Mouse (Mus musculus): ENCODE measurements around the gene Rab17.

Gene Rab17

DNA sequence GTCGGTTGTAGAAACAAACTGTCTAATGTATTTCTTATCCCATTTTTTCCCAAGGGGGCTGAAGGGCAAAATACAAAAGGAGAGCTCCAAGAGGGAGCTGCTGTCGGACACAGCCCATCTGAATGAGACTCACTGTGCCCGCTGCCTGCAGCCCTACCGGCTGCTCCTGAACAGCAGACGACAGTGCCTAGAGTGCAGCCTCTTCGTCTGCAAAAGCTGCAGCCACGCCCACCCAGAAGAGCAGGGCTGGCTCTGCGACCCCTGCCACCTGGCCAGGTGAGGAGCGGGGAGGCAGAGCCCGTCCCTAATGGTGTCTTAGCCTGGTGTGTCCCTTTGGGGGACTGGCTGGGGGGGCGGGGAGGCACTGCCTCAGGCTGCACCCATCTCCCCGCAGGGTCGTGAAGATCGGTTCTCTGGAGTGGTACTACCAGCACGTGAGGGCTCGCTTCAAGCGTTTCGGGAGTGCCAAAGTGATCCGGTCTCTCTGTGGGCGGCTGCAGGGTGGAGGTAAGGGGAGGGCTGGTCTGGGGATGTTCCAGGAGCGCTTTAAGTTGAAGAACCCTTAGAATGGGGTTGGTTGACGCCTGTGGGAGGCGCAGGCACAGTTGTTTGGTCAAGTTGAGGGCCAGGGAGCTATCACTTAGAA, 41.4 kb downstream of the Rab17 start:
- DNase-seq, result peak in 1 of 2 experiments; percentile 18

DNA sequence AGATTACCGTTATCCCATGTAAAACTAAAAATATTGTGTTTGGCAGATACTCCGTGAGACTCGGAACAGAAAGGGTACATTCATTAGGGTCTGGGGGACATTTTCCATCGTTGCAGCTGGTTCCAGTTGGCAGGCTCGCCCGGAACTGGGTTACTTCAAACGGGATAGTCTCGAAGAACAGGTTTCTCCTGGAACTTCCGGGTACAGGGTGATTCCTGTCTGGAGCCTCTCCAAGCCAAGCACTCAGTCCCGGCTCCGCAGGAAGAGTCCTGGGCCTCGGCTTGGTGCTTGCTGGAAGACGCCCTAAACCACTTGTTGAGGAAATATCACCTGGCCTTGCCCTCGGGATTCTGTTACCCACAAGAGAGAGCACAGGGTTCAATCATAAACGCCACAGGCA, 42.2 kb downstream of the Rab17 start:
- peak; percentile 77 to 86 for DNase-seq

DNA sequence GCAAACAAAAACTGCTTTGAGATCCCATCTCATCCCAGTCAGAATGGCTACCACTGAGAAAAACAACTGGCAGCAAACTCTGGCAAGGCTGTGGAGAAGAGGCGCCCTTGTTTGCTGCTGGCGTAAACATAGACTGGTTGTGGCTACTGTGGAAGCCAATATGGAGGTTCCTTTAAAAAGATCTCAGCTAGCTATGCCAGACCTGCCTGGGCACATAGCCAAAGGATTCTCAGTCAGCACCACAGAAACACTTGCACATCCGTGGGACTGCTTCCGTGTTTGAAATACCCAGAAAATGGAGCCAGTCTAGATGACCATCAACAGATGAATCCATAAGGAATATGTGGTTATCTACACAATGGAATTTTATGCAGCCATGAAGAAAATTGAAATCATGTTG, 43.4 kb downstream of the Rab17 start:
- DNase-seq, result no peak

DNA sequence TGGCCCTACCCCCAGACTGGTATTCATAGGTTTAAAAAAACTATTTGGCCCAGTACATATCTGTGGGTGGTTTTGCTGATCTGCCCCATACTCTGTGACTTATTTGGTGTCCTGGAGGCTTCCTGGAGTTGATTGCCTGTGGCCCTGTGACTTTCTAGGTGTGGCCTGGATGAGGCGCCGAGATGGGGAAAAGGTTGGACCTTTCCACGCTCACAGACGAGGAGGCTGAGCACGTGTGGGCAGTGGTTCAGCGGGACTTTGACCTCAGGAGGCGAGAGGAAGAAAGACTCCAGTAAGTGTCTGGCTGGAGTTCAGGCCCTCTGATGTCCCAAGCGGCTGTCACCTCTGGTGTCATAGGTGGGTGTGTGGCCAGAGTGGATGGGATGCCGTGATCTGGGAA, 47.8 kb downstream of the Rab17 start:
- DNase-seq, result no peak

DNA sequence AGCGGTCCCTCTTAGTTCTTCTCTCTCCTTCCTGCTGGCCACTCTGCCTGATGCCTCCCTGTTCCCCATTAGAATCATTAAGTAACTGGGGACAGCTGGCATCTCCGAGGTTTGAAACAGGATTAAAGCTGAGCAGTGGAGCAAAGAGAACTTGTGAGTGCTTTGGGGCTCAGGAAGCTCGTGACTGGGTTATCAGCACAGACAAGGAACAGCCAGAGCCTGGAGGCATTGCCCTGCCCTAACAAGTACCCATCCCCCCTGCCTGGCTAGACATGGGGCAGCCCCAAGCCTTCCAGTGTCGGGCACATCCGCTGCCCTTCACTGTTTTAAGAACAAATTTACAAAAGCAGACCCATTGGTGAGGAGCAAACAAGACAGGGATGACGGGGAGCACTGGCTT, 52.0 kb downstream of the Rab17 start:
- no peak for DNase-seq

DNA sequence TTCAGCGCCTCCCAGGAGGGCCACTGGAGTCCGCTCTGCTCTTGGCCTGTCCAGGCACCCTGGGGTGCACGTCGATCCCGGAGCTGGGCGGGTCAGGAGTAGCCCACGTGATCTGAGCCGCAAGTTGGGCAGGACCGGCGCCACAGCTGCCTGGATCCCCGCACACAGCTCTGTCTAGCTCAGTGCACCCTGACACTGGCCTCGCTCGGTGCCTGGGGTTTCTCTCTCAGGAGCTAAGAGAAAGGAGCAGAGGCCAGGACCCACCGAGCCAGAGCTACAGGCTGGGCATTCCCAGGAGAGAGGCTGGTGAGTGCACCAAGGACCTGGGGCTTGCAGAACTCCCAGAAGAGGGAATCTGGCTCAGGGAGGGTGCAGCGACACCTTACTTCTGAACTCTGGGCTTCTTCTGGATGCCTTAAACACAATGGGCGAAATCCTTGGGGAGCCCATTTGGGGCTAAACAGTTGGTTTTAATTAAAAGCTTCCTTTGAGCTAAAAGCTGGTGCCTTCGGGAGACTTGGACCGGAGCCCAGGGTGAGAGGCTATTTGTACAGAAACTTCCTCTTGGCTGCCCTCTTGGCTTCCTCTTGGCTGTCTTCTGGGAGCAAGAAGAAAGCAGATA, 54.4 kb downstream of the Rab17 start, which contains the start of gene Mlph:
Gene Mlph (plus strand): TSS at position 138 of the 622 bp plus-strand sequence.
- DNase-seq, result peak; percentile 75 to 81

DNA sequence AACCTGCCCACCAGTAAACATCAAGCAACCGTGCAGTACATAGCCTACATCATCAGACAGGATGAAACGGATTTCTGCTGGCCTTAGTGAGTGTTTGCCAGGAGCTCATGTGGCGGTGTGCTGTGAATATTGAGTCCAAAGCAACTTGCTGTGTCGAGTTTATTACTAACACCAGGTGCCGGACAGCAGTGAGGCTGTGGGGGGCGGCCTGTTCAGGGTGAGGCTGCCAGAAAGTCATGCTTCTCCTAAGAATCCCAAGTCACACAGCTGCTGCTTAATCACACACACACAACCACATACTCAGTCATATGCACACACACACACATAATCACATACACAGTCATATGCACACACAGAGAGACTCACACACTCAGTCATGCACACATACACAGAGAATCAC, 56.2 kb downstream of the Rab17 start:
- DNase-seq, result no peak

DNA sequence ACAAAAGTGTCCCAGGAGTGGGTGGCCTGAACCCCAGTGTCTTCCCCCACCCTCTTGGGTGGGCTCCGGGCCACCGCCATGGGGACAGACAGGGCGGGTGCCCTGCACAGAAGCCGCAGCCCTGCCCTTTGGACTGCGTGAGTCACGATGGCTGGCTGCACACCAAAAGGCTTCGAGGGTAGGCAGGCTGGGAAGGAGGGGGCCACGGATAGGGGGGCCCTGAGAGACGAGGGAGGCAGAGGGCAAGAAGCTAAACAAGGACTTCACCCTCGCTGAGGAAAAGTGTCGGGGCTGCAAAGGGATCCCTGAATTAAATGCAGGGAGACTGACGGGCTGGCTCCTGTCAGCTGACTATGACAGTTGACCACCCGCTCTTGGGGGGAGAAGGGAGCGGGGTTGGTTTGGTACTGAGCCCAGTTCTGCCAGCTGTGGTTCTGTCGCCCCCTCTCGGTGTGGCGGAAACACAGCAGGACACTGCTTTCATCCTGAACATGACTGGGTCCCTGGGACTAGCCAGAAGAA, 59.8 kb downstream of the Rab17 start:
- peak; percentile 70 to 76 for DNase-seq

DNA sequence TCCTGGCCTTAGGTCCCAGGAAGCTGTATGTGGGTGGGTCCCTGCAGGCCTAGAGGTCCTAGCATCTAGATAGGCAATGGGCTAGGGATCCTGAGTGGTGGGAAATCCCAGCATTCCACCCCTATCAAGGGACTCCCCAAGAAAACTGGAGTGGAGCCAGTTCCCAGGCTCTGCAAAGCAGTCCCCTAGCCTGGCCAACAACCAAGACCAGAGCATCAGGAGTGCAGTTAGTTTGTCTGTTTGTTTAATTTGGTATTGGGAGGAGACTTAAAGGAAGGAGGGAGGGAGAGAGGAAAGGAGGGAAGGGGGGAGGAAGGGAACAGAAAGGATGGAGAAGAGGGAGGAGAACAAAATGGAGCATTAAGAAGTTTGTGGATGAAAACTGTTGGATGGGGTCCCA, 60.3 kb downstream of the Rab17 start:
- DNase-seq, result no peak
